Mouse (Mus musculus) 3T3-L1 (cell line): ENCODE measurements at regions not wholly inside any gene's neighbourhood (a gene's known extent, or its start where the extent isn't known, plus 50 kb on each side); places are given as distances from the start of the nearest gene placed in this dataset.

Experiments
- DNase-seq: peaks from one replicate; pipeline ENCODE4 v3.0.0-alpha.2; 2015; ENCODE audit warnings: low read depth, low spot score

DNA sequence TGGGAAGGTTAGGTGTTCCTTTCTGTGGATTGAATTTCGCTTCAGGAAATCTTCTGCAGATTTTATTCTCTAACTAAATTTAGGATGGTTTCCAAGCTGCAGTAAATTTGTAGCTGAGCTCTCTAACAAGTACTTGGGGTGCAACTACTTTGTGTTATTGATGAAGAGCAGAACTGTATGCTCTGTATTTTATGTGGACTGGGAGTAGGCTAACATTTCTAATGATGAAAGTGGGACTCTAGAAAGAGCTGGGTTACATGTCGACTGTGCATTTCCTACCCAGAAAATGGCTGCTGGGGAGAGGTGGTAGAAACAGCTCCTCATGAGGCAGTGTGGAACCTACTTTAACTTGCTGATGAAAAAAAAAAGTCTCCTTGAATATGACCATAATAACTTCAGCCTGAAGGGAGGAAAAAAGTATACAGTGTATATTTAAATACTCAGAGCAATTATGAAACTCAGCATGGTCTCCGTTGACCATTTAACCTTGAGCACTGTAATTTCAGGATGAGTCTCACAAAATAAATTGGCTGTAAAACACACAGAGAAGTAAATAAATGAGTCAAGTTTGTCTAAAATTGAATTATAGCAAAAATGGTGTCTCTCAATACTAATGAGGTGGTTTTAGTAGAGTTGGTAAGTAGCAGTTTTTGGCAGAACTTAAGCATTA, 852.6 kb downstream of the Stpg2 start:
- no peak for DNase-seq

DNA sequence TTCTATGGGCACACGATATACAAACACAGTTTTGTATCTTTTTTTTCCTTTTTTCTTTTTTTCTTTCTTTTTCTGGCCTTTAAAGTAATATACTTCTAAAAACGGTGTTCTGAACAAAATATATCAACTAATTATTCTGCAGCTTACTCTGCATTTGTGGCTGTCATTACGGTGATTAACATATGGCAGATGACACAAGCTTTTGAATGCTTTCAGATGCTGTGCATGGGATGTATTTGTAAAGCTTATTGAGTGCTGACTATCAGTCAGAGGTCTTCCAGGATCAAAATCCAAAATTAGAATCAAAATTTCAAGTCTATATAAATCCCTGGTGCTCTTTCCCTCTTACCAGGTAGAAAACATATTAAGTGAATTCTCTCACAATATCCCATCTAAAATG, 853.6 kb downstream of the Stpg2 start:
- no peak for DNase-seq

DNA sequence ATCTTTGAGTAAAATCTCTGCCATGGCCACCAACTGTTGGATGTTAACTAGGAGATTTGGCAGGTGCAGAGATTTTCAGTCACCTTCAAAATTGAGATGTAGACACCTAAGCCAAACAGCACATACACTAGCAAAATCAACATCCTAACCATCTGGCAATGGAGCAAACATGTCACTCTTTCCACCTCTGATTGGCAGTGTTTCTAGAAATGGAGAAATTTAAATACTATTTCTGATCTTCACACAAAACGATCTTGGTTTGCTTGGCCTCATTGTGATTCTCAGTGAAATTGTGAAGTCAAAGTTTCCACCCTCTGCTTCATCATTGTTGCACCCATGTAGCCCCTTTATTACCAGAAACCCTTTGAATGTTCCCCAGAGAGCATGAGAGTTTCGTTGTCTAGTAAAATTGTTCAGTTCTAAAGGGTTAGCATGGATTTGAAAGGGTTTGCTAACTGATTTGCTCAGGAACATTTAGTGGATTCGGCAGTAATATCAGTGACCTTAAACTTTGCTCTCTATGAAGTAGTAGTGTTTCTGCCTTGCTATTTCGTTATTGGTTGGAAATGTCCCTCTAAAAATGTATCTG, 854.1 kb downstream of the Stpg2 start:
- DNase-seq: no peak

DNA sequence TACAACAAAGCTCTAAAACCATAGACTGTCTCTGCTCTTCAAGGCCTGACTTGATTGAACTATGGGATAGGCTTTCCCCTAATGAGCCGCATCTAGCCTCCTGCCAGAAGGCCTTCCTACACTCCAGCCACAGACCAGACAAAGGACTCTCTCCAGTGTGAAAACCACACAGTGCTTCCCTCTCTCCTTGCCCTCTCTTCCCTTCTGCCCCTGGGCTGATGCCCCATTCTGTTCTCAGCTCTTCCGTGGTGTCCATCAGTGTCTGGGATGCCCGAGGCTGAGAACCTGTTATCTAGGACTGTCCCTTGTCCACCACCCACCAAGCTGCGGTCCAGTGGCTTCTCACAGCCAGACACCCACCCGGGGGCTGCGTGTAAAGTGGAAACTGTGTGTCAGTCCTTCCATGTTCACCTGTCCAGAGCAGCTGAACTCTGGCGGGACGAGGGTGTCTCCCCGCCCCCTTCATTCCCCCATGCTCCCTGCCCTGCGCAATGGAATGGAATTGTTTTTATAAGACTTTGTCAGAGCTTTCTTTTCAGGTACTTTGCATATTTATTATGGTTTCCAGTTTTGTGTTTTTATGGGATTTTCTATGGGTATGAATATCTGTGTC, 856.4 kb downstream of the Stpg2 start:
- no peak for DNase-seq

DNA sequence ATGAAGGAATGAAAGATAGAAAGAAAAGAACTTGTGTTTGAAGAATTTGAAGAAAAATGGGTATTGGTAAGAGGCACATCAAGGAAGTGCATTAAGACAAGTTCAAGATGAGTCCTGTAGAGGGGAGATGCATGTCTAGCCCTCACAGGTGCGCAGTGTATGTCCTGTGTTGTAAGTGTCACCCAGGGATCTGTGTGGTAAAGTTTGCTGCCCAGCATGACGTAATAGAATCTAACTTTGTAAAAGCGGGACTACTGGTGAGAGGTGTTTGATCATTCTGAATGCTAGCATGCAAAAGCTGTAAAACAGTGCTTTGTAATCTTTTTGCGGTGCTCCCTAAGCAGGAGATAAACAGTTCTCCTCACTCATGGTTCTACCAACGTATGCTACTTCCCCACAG, 857.4 kb downstream of the Stpg2 start:
- no peak for DNase-seq

DNA sequence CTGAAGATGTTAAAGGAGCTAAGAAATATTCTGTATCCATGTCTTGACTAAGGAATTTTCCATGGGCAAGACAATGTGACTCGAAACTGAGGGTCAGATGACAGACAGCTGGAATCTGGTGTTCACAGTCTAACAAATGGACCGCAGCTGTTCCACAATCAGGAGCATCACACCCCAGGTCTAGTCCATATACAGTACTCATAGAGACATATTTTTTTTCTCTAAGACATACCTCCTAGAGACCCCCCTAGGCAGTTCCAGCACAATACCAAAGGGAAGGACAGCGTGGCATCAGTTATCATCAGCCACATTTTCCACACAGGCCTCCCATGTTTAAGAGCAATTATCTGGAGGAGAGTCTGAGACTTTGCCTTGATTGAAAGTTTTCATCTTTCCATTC, 878.8 kb downstream of the Stpg2 start:
- DNase-seq: no peak

DNA sequence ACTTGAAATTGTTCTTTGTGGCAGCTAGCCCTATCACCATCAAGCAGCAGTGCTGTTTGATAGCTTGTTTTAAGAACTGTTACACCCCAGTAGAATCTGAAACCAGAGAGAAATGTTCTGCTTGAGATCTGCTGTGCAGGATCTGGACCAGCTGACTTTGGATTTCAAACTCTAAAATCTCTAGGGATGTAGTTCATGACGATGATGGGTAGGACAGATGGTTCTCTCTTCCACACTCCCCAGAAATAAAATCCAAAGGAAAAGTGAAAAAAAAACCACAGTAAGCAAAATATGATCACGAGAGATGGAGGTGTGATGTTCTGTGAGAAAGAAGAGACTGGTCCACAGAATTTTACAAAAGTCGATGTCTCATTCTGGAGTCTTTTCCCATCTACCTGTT, 879.9 kb downstream of the Stpg2 start:
- no peak for DNase-seq

DNA sequence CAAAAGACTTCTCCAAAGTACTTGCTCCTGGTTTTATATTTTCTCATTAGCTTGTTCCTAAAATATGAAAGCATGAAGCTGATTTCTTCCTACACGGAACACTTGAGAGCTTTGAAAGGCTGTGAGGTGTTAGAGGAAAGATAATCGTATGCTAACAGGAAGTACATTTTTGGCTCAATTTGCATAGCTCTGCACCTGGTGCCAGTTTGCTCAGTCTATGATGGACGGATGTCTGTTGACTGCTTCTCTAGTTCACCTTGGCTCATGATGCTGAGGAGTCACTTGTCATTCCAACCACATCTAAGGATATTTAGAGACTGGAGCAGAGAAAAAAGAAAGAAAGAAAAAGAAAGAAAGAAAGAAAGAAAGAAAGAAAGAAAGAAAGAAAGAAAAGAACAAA, 882.5 kb downstream of the Stpg2 start:
- DNase-seq: no peak

DNA sequence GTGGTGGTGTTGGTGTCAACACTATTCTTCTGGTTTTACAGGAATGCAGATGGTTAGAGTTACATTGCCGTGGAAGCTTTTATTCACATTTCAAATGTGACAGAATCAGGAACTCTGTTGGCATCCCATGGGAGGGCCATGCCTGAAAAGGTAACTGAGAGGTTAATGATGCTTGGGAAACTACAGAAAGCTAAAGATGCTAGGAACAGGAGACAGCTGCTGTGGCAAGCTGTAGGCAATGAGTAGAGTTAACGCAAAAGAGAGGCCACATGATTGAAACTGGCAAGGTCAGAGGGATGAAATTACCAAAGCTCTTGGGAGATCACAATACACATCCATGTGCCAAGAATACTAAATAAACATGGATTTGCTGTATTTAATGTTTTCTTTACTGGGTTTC, 886.4 kb downstream of the Stpg2 start:
- DNase-seq: no peak

DNA sequence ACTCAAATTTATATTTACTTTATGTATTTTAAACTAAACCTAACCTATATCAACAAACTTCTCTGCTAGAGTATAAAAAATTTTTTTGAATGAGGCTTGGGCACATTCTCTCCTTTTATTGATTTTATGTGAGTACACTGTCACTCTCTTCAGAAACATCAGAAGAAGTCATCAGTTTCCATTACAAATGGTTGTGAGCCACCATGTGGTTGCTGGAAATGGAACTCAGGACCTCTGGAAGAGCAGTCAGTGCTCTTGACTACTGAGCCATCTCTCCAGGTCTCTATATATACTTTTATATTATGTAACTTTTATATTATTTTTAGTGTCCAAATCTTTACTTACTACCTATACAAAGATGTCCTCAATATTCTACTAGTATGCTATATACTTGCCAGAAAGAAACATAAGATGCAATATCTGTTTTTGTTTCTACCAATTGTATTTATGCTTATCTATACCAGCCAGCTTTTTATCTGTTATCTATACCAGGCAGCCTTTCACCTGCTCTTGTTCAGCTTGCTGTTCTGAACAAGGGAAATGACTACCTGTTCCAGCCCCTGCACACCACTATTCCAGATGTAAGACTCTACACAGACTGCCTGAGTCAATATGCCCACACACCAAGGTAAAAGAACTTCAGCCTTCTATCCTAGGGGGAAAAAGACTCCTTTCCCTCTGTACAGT, 891.5 kb downstream of the Stpg2 start:
- DNase-seq: no peak

DNA sequence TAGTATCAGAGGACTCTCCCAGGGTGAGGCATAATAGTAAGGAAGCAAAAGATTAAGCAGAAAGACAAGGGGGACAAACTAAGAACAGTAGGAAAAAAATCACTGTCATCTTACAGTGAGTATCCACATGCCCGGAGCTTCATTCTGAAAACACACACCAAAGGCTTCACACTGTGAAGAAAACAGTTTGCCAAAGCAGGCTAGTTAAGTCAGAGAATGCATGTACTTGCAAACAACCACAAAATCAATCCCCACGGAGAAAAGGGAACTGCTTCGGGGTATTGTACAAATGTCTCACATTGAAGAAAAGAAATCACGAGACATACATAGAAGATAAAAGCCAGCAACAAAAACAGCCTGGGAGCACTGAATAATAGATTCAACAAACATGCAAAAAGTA, 903.9 kb downstream of the Stpg2 start:
- DNase-seq: no peak

DNA sequence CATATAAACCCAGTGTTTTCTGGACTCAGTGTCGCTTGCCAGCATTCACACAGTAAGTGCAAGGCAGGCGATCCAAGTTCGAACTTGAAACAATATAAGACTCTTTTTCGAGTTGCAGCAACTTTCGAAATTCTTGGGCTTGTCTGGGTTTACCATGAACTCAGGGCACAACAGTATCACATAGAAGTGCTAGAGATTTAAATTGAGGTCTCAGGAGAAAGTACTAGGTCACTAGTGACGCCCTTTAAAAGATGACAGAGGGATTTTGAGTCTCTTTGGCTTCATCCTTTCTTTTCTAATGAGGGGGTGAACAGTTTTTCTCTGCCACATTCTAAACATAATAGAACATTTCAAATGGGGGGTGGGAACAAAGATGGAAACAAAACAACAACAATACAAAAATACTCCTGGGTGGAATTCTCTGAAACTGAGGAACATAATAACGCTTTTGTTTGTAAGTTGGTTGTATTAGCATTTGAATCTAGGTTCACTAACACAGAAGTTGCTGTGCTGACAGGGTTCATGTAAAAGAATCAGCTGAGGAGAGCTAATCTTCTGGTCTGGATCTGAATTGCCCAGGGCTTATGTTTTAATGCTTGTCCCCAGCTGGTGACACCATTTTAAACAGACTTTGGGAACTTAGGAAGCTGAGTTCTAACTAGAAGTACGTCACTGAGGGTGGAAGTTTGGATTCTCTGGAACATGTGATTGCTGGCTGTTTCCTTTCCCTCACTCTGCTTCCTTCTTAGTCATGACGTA, 906.1 kb downstream of the Stpg2 start:
- no peak for DNase-seq

DNA sequence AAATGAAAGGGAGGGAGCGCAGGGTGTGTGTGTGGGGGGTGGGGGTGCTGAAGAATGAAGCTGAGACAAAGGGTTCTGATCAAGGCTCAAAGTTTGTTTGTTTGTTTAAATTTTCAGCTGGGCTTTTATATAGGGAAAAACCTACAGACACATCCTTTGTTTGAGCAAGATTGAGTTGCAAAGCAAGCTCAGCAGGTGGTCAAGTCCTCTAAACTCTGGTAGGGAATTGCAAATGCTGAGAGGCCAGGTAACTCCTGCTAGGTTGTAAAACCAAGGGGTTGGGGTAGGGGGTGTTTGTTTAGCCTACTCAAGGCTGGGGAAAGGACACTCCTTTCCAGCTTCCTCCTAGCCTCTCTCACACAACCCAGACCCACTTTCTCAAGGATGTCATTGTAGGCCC, 909.6 kb downstream of the Stpg2 start:
- no peak for DNase-seq

DNA sequence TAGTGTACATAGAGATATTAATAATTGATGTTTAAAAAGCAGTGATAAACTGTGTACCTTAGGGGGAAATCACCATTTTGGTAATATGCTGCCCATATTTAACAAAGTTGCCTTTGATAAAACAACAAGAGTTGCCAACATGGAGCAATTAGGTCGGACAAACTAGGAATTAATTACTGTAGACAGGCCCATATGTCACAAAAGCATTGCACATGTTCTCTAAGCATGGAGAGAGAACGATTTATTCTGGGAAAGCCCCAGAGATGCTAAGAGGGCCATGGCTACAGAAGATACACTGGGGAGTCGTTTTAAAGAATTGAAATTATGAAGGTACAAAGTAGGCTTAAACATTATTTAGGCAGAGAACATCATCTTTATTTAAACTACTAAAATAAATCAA, 921.8 kb downstream of the Stpg2 start:
- no peak for DNase-seq

DNA sequence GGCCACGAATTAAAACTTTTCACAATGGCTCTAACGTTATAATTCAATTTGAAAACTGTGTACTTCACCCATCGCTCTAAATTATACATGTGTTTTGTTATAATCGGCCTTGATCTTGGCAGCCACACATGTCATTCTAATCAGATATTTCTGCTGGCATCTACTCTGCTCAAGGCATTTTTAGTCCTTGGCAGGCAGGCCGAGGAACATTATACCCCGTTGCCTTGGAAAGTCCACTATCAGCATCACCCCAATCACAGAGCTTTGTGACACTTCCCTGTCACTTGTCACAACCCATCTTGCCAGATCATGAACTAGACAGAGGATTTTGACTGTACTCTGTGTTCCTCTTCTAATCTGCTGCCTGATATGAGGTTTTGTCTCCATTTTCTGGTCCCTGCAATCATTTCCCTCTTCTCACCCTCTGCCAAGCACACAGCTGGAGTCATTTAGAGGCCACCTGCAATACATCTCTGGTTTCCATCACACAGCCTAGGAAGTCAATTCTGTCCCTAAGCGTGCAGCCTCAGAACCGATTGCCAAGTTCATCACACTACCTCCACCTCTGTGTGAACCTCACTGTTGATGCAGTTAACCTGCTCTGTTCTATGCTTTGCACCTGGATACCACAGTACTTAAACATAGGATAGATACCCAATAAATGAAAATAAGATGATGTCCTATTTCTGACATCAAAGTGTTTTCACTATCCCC, 923.7 kb downstream of the Stpg2 start:
- no peak for DNase-seq

DNA sequence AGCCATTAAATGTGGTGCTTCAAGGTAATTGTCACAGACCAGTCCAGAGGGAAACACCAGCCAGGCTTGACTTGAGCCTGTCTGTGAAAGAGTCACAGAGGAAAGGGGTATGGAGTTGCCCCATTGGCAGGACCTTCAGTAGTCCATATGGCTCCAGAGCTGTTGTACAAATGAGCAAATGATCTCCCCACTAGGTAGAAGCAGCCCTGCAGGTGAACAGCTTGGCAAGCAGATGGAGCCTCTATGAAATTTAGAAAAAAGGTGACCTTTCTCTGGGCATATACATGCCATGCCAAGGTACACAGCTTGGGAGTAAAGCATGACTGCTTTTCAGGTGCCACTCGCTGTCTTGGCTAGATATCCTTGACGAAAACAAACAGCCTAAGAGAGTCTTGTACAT, 938.4 kb downstream of the Stpg2 start:
- no peak for DNase-seq

DNA sequence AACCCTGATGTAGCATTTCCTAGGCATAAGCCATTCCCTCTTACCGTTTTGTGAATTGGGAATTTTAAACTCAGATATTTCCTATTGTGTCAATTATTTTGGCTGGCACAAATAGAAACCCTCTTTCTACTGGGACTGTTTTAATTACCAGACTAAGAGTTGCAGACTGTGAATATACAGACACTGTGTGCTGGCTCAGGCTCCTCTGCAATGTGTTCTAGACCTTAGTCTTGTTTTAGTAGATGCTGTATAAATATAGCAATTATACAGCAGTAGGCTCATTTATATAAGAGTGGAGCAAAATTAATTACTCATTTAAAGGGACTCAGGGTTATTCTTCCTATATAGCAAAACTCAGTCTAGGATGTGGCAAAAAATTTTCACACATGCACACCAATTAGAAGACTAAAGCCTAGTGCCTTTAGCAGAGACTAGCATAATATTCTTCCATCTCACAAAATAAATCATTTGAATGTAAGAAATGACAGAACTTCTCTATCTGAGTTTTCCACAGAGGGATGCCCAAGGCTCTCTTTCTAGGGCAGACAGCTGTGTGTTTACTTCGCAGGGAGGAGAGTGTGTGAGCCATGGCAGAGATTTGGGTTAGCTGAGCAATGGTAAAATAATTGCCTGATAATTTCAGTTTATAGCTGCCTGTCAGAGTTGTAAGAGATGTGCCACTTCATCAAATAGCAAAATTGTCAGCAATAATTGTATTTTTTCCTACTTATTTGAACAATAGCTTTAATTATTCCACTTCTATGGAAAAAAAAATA, 941.9 kb downstream of the Stpg2 start:
- no peak for DNase-seq

DNA sequence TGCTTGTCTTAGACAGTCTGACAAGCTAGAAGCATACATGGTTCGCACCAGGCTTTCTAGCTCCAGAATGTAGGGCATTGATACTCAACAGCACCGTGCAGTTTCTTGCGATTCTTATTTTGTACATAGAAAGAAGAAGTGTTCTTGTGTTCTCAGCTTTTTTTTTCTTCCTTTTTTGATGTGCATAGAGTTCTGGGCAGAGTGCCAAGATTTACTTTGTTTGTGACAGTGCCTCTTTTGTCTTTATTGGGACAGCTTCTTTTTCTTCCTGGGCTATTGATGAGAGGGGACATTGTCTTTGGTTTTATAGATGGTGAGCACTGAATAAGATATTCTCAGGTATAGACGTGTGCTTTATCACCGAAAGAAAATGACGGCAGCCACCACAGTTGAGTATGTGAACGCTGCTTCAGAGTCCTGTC, 945.0 kb downstream of the Stpg2 start:
- no peak for DNase-seq

DNA sequence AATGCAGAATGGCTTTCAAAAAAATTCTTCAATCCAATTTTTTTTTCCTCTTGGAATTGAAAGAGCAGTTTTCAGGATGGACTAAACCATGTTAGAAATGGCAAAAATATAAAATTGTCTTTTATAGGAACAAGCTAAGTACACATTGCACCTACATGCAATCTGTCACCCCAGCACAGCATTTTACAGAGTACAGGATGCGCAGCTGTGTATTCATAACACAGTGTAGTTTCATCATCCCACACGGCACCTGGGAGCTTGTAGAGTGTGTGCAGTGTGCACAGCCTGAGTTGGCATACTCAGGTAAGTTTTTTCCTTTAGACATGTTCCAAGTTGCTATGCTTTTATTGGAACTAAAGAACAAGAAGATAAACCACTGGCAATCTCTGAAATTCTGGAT, 974.0 kb downstream of the Stpg2 start:
- no peak for DNase-seq

DNA sequence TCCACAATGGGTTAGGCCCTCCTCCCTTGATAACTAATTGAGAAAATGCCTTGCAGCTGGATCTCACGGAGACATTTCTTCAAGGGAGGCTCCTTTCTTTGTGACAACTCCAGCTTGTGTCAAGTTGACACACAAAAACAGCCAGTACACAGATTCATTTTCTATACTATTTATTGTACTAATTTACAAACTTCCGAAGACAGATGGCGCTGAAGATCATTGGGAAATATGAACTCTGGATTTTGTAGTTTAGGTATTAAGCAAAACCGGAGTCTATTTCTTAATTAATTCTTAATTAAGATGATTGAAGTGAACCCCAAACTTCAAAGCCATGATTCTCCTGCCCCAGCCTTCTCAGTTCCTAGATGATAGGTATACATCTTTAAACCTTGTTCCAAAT, 977.2 kb downstream of the Stpg2 start:
- DNase-seq: no peak
